Mouse (Mus musculus) heart, adult 2 months (tissue): ENCODE measurements around the gene Nfia.

Experiments
- CTCF ChIP-seq: fragments of 200-600 bp; IDR thresholded peaks from 2 replicates; pipeline ENCODE4 v1.8.1; 2022; ENCODE audit warnings: antibody characterized with exemption, mild to moderate bottlenecking, moderate library complexity
- EP300 ChIP-seq: fragments of 200-500 bp; IDR thresholded peaks from 2 replicates; pipeline ENCODE4 v1.6.1; 2011; ENCODE audit warnings: low read depth, low read length, control low read depth; ENCODE audit not compliant: insufficient read depth

DNA sequence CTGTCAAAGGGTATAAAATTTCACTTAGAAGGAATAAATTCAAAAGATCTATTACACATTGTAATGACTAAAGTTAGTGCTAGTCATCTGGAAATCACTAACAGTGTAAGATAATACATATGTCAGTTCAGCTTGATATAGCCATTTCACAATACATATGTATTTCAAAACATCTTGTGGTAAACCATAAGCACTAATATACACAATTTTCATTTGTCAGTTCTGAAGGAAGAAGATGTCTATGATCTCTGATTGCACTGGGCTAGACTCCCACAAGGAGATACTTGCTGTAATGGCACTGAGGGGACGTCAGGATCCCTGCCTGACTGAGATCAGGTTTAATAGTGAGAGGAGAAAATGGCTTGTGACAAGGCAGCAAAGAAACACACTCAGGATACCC, 39.1 kb upstream of the Nfia start:
- TF ChIP-seq EP300 (no peak), CTCF (no peak)
